Mouse (Mus musculus) cortical plate, adult 2 months (tissue): ENCODE measurements around the gene Gcsh. TPM values are rescaled to one million over a fixed set of nuclear protein-coding genes. Genes with fewer than 3 reads are reported as not detected.

Source experiments
- H3K27ac ChIP-seq: fragments of 200-500 bp; 2 replicates; pipeline ENCODE4 v1.5.1; 2012; ENCODE audit warnings: low read length, control low read depth, inconsistent platforms; ENCODE audit not compliant: insufficient read depth
- H3K4me1 ChIP-seq: fragments of 200-500 bp; 2 replicates; pipeline ENCODE4 v1.6.1; 2011; ENCODE audit warnings: low read length; ENCODE audit not compliant: control insufficient read depth, insufficient read depth
- H3K4me3 ChIP-seq: fragments of 200-500 bp; 2 replicates; pipeline ENCODE4 v1.5.1; 2011; ENCODE audit warnings: mild to moderate bottlenecking, low read length, control low read depth; ENCODE audit not compliant: insufficient read depth
- CTCF ChIP-seq: fragments of 200-500 bp; IDR thresholded peaks from 2 replicates; pipeline ENCODE4 v1.5.1; 2011; ENCODE audit warnings: mild to moderate bottlenecking, control low read depth, low read length; ENCODE audit not compliant: insufficient read depth; ENCODE audit errors: extremely low read depth
- POLR2A ChIP-seq: fragments of 200-500 bp; IDR thresholded peaks from 2 replicates; pipeline ENCODE4 v1.6.1; 2011; ENCODE audit warnings: mild to moderate bottlenecking, low read length, control low read depth; ENCODE audit not compliant: insufficient read depth; ENCODE audit errors: extremely low read depth
- polyA plus RNA-seq: library from polyadenylated mRNA; depleted of rRNA; stranded (reverse); fragments of >200 nt; gene quantifications from 2 replicates; pipeline ENCODE4 v1.2.3, GENCODE M21; 2012; rRNA removed

The Gcsh gene
- polyA plus RNA-seq, 1 experiment: 84.2 TPM

DNA sequence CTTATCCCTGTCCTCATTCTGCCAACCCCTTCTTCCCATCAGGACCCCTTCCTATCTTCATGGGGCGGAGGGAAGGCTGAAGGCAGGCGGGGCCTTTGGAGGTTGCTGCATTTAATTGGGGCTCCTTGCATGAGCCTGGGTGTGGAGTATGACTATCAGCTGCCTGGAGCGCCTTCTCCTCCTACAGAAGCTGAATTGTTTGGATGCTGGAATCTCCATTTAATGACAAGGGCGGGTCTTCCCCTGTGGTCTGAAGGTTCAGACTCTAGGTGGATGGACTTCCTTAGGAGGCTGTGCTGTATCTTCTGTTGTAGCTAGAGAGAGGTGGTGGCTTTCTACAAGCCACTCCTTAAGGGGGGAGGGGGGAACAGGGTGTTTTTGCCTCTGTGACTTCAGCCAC, 58.4 kb downstream of the Gcsh start:
- TF ChIP-seq CTCF (no peak), POLR2A (no peak)
- no peak overlapping the region for H3K4me3 ChIP-seq
- no peaks in the 10 kb centered on the region for H3K4me1 ChIP-seq
- H3K27ac ChIP-seq: no peak overlapping the region

Other genes starting within 250 kb of the Gcsh start
- 19.6 and 21.6 TPM in 2 replicates for gene Cmc2, start 72.1 kb downstream of the Gcsh start, polyA plus RNA-seq
- gene Cenpn, start 71.8 kb downstream of the Gcsh start, polyA plus RNA-seq: 1.5 and 2.4 TPM in 2 replicates
- 40.2 and 40.6 TPM in 2 replicates for gene Atmin, start 50.1 kb downstream of the Gcsh start, polyA plus RNA-seq
- 7.2 and 7.3 TPM in 2 replicates for gene 1700030J22Rik, start 14.6 kb downstream of the Gcsh start, polyA plus RNA-seq
- gene Pkd1l2, start 88.9 kb upstream of the Gcsh start, polyA plus RNA-seq: 0.13 and 0.19 TPM in 2 replicates
- 0.11 TPM in 1 of 2 replicates, not detected in the other for gene Bco1, start 102.3 kb upstream of the Gcsh start, polyA plus RNA-seq
- 8.2 and 8.4 TPM in 2 replicates for gene Gan, start 164.6 kb upstream of the Gcsh start, polyA plus RNA-seq